Mouse (Mus musculus) naive thymus-derived CD4-positive, alpha-beta T cell, adult 5 months (primary cell): ENCODE data around the gene Satb2. TPM values are rescaled to one million over a fixed set of nuclear protein-coding genes. Genes with fewer than 3 reads are reported as not detected.

Experiments used
- polyA plus RNA-seq: library from polyadenylated mRNA; unstranded; fragments of 100-300 nt; shearing (Covaris generic); gene quantifications from one replicate; pipeline ENCODE4 v1.2.1, GENCODE M21; 2017

Gene Satb2
- polyA plus RNA-seq: not detected

GRCm38 (mm10) chr1:56978151-56978700, at the start of gene Satb2:
TSS of gene Satb2 (minus strand) at chr1:56978650.

